Mouse (Mus musculus) embryonic facial prominence, embryonic 15.5 days (tissue): ENCODE data around the gene Rassf5. TPM values are rescaled to one million over a fixed set of nuclear protein-coding genes. Genes with fewer than 3 reads are reported as not detected.

Experiments
- ATAC-seq: fragments of 200-750 bp; cut with Nextera tagmentation; 2 replicates; pipeline ENCODE4 v1.8.0; 2017; ENCODE audit warnings: low read depth, moderate TSS enrichment; ENCODE audit not compliant: insufficient number of reproducible peaks, low FRiP score, low TSS enrichment
- H3K27ac ChIP-seq: fragments of 300-500 bp; sonication (generic); replicated peaks from 2 replicates; pipeline ENCODE4 v1.5.1; 2015; ENCODE audit warnings: mild to moderate bottlenecking, inconsistent platforms
- H3K27me3 ChIP-seq: fragments of 300-500 bp; sonication (generic); 2 replicates; pipeline ENCODE4 v1.6.1; 2015; ENCODE audit warnings: inconsistent platforms
- H3K36me3 ChIP-seq: fragments of 300-500 bp; sonication (generic); 2 replicates; pipeline ENCODE4 v1.6.1; 2015; ENCODE audit warnings: mild to moderate bottlenecking, inconsistent platforms
- H3K4me1 ChIP-seq: fragments of 300-500 bp; sonication (generic); 2 replicates; pipeline ENCODE4 v1.6.1; 2015; ENCODE audit warnings: inconsistent platforms
- H3K4me2 ChIP-seq: fragments of 300-500 bp; sonication (generic); replicated peaks from 2 replicates; pipeline ENCODE4 v1.6.1; 2015; ENCODE audit warnings: mild to moderate bottlenecking, inconsistent platforms
- H3K4me3 ChIP-seq: fragments of 300-500 bp; sonication (generic); replicated peaks from 2 replicates; pipeline ENCODE4 v1.5.1; 2015; ENCODE audit warnings: mild to moderate bottlenecking, inconsistent platforms
- H3K9ac ChIP-seq: fragments of 300-500 bp; sonication (generic); 2 replicates; pipeline ENCODE4 v1.6.1; 2015; ENCODE audit warnings: inconsistent platforms
- H3K9me3 ChIP-seq: fragments of 300-500 bp; sonication (generic); replicated peaks from 2 replicates; pipeline ENCODE4 v1.6.1; 2016; ENCODE audit warnings: inconsistent platforms
- WGBS: fragments of 180-500 bp; shearing (Covaris S2); methylation state at CpG from one replicate; pipeline ENCODE4 v1.1.7; 2015; 5-methylcytosine and 5-hydroxymethylcytosine counted together
- polyA plus RNA-seq: library from polyadenylated mRNA; unstranded; fragments of >200 nt; fragmentation: Nextera tagmentation; extraction: Ambion mirVana; gene quantifications from 2 replicates; pipeline ENCODE4 v1.2.1, GENCODE M21; 2015

Rassf5 gene
- polyA plus RNA-seq, 1 experiment from 2014 or later, result 4.6 TPM

GRCm38 (mm10) chr1:131228659-131229058 lies 16.4 kb downstream of the Rassf5 start:
- Histone ChIP-seq H3K4me3 (no peak overlapping the region), H3K4me2 (no peak overlapping the region), H3K9ac (no peak overlapping the region), H3K9me3 (no peaks in the 10 kb centered on the region), H3K36me3 (no peaks in the 10 kb centered on the region), H3K4me1 (no peaks in the 10 kb centered on the region), H3K27ac (no peak overlapping the region), H3K27me3 (no peaks in the 10 kb centered on the region)
- no peak for ATAC-seq
- 60% methylated on average over 5 of the region's 5 CpGs for WGBS

- Histone ChIP-seq H3K9ac (no peak overlapping the region), H3K27me3 (no peaks in the 10 kb centered on the region), H3K27ac (no peak overlapping the region), H3K4me3 (no peak overlapping the region), H3K4me2 (no peak overlapping the region), H3K4me1 (no peaks in the 10 kb centered on the region), H3K9me3 (no peaks in the 10 kb centered on the region), H3K36me3 (no peaks in the 10 kb centered on the region)
- 39% methylated on average over 7 of the region's 7 CpGs for WGBS
- ATAC-seq, result no peak
These were observed 16.8 kb downstream of the Rassf5 start for GRCm38 (mm10) chr1:131228225-131228624.

- H3K4me1 ChIP-seq, result no peaks in the 10 kb centered on the region
- H3K27ac ChIP-seq, result no peak overlapping the region
- ATAC-seq, result no peak
- no peaks in the 10 kb centered on the region for H3K36me3 ChIP-seq
- no peak overlapping the region for H3K4me2 ChIP-seq
- H3K9me3 ChIP-seq, result no peaks in the 10 kb centered on the region
- 61% methylated on average over 12 of the region's 12 CpGs for WGBS
- H3K4me3 ChIP-seq, result no peak overlapping the region
- H3K9ac ChIP-seq, result no peak overlapping the region
- no peaks in the 10 kb centered on the region for H3K27me3 ChIP-seq
These were observed 20.1 kb downstream of the Rassf5 start for GRCm38 (mm10) chr1:131224848-131225471.

GRCm38 (mm10) chr1:131223345-131223744 lies 21.7 kb downstream of the Rassf5 start:
- Histone ChIP-seq H3K4me1 (no peaks in the 10 kb centered on the region), H3K27me3 (no peaks in the 10 kb centered on the region), H3K4me3 (no peak overlapping the region), H3K9me3 (no peaks in the 10 kb centered on the region), H3K27ac (no peak overlapping the region), H3K36me3 (no peaks in the 10 kb centered on the region), H3K9ac (no peak overlapping the region), H3K4me2 (no peak overlapping the region)
- WGBS, result 91% methylated on average over 2 of the region's 2 CpGs
- no peak for ATAC-seq

- ATAC-seq, result no peak
- no peaks in the 10 kb centered on the region for H3K36me3 ChIP-seq
- H3K4me2 ChIP-seq, result no peak overlapping the region
- H3K9ac ChIP-seq, result no peak overlapping the region
- no peaks in the 10 kb centered on the region for H3K4me1 ChIP-seq
- 75% methylated on average over 13 of the region's 13 CpGs for WGBS
- no peaks in the 10 kb centered on the region for H3K9me3 ChIP-seq
- 0 out of 2 replicates have a peak overlapping the region, but pooled peaks have one; percentile 22 for H3K27ac ChIP-seq
- H3K4me3 ChIP-seq, result no peak overlapping the region
- H3K27me3 ChIP-seq, result no peaks in the 10 kb centered on the region
These were observed 23.1 kb downstream of the Rassf5 start for GRCm38 (mm10) chr1:131221822-131222590.

GRCm38 (mm10) chr1:131218933-131219332 lies 26.1 kb downstream of the Rassf5 start:
- no peak for ATAC-seq
- no peaks in the 10 kb centered on the region for H3K9me3 ChIP-seq
- 82% methylated on average over 11 of the region's 11 CpGs for WGBS
- H3K9ac ChIP-seq, result no peak overlapping the region
- H3K36me3 ChIP-seq, result no peaks in the 10 kb centered on the region
- H3K4me3 ChIP-seq, result no peak overlapping the region
- H3K27ac ChIP-seq, result no peak overlapping the region
- H3K4me2 ChIP-seq, result no peak overlapping the region
- H3K27me3 ChIP-seq, result no peaks in the 10 kb centered on the region
- no peaks in the 10 kb centered on the region for H3K4me1 ChIP-seq

GRCm38 (mm10) chr1:131213361-131213760 lies 31.7 kb downstream of the Rassf5 start:
- Histone ChIP-seq H3K27ac (no peak overlapping the region), H3K27me3 (no peaks in the 10 kb centered on the region), H3K4me1 (peaks cover 17% of the 10 kb centered on the region; the same call in 1 of the 2 replicates), H3K9ac (no peak overlapping the region), H3K9me3 (no peaks in the 10 kb centered on the region), H3K4me3 (no peak overlapping the region), H3K36me3 (no peaks in the 10 kb centered on the region), H3K4me2 (no peak overlapping the region)
- 75% methylated on average over 6 of the region's 6 CpGs for WGBS
- ATAC-seq, result no peak

GRCm38 (mm10) chr1:131212956-131213355 lies 32.1 kb downstream of the Rassf5 start:
- no peaks in the 10 kb centered on the region for H3K9me3 ChIP-seq
- H3K4me3 ChIP-seq, result no peak overlapping the region
- H3K27me3 ChIP-seq, result no peaks in the 10 kb centered on the region
- peaks cover 17% of the 10 kb centered on the region; the same call in 1 of the 2 replicates for H3K4me1 ChIP-seq
- no peak overlapping the region for H3K27ac ChIP-seq
- H3K36me3 ChIP-seq, result no peaks in the 10 kb centered on the region
- no peak overlapping the region for H3K9ac ChIP-seq
- H3K4me2 ChIP-seq, result no peak overlapping the region
- no peak for ATAC-seq
- 59% methylated on average over 5 of the region's 5 CpGs for WGBS

GRCm38 (mm10) chr1:131211655-131212054 lies 33.4 kb downstream of the Rassf5 start:
- no peak overlapping the region for H3K4me3 ChIP-seq
- H3K27me3 ChIP-seq, result no peaks in the 10 kb centered on the region
- no peak for ATAC-seq
- no peak overlapping the region for H3K4me2 ChIP-seq
- peaks cover 20% of the 10 kb centered on the region; the same call in 1 of the 2 replicates for H3K4me1 ChIP-seq
- no peaks in the 10 kb centered on the region for H3K9me3 ChIP-seq
- no peaks in the 10 kb centered on the region for H3K36me3 ChIP-seq
- 89% methylated on average over 1 of the region's 1 CpGs for WGBS
- H3K27ac ChIP-seq, result no peak overlapping the region
- no peak overlapping the region for H3K9ac ChIP-seq

GRCm38 (mm10) chr1:131209971-131210426 lies 35.1 kb downstream of the Rassf5 start:
- Histone ChIP-seq H3K4me1 (peaks cover 20% of the 10 kb centered on the region; the same call in 1 of the 2 replicates), H3K27ac (no peak overlapping the region), H3K36me3 (no peaks in the 10 kb centered on the region), H3K9ac (no peak overlapping the region), H3K27me3 (no peaks in the 10 kb centered on the region), H3K4me3 (no peak overlapping the region), H3K4me2 (no peak overlapping the region), H3K9me3 (no peaks in the 10 kb centered on the region)
- WGBS, result 58% methylated on average over 7 of the region's 8 CpGs
- no peak for ATAC-seq

GRCm38 (mm10) chr1:131208800-131209199 lies 36.3 kb downstream of the Rassf5 start:
- H3K9me3 ChIP-seq, result no peaks in the 10 kb centered on the region
- WGBS, result 78% methylated on average over 6 of the region's 6 CpGs
- no peaks in the 10 kb centered on the region for H3K27me3 ChIP-seq
- H3K27ac ChIP-seq, result no peak overlapping the region
- no peak overlapping the region for H3K4me2 ChIP-seq
- no peaks in the 10 kb centered on the region for H3K36me3 ChIP-seq
- H3K9ac ChIP-seq, result no peak overlapping the region
- H3K4me1 ChIP-seq, result peaks cover 19% of the 10 kb centered on the region; the same call in 1 of the 2 replicates
- ATAC-seq, result no peak
- H3K4me3 ChIP-seq, result no peak overlapping the region
